Mouse (Mus musculus): ENCODE measurements around the gene Gpr82. TPM values are rescaled to one million over a fixed set of nuclear protein-coding genes. Genes with fewer than 3 reads are reported as not detected.

Gene Gpr82
- polyA plus RNA-seq, 1 experiment from 2014 or later: 1.1 TPM

Small RNA genes lying within 50 kb of the gene (microRNA-seq; reads per million reads assigned to microRNA genes)
- not detected for gene Gm25246

Other genes starting within 250 kb of the Gpr82 start
- gene Nyx, start 195.3 kb upstream of the Gpr82 start, polyA plus RNA-seq (2014; fragmentation: Nextera tagmentation; extraction: Ambion mirVana): 0.11 and 0.18 TPM in 2 replicates
- gene Gpr34, start 29.3 kb upstream of the Gpr82 start, polyA plus RNA-seq (2014; fragmentation: Nextera tagmentation; extraction: Ambion mirVana): 2.6 and 4.4 TPM in 2 replicates
- gene Cask, start 190.0 kb downstream of the Gpr82 start, polyA plus RNA-seq (2014; fragmentation: Nextera tagmentation; extraction: Ambion mirVana): 55.1 and 62.2 TPM in 2 replicates